ENCODE assay signal across 17 mouse cellular contexts in the genomic region with DNA sequence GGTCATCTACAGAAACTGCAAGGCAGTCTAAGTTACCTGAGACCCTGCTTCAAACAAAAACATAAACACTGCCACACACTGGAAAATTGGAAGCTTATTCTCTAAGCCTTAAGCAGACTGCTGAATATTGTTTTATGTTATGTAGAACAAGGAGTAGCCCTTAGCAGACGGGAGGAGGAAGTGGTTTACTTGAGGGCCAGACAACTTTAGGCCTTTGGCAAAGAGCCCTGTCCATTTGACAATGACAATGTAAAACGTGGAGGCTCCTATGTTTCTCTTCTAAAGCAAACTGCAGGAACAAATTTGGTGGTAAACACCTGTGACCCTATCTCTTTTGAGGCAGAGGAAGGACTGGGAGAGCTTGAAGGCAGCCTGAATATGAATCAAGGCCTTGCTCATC. TPM values are rescaled to one million over a fixed set of nuclear protein-coding genes. Genes with fewer than 3 reads are reported as not detected.
DNase-seq lines count a peak whose midpoint lies in the region; ATAC-seq and TF ChIP-seq lines count a peak whose summit lies in the region.
"Had no signal": no experiment of that assay in that cellular context is flagged by ENCODE, and none has a peak within 500 bp of the region (broad histone marks: within the 10 kb centered on the region; RNA-seq: fewer than 3 reads in every experiment).

No protein-coding gene starts in this region.

- no peak for DNase-seq in gastrocnemius, adult 2 months
- DNase-seq in gastrocnemius, postnatal 10 days, result no peak
- peak; percentile 35 for DNase-seq in kidney, adult 2 months
- no peak for DNase-seq in kidney, adult 18-20 months
- no peak for DNase-seq in lung, adult 2 months
- no peak for DNase-seq in right cerebral cortex, postnatal 4 days
- DNase-seq: cerebellum, postnatal 10 days; thymus, postnatal 4 days had no signal

- ATAC-seq in lung, embryonic 15.5 days (ENCODE audit: borderline replicate concordance, extremely low read depth, low FRiP score, low TSS enrichment), result no peak; the same call in 1 of the 2 replicates
- ATAC-seq in granulocyte monocyte progenitor cell, adult 5-6 weeks (replicated peaks; ENCODE audit: poor library complexity, severe bottlenecking), result 0 out of 2 replicates have a peak, but pooled peaks have one; percentile 35
- ATAC-seq: forebrain, embryonic 15.5 days; hindbrain, embryonic 16.5 days; midbrain, embryonic 15.5 days had no signal

- no peak overlapping the region for H3K9ac ChIP-seq in lung, embryonic 15.5 days
- H3K9ac ChIP-seq: forebrain, embryonic 15.5 days; liver, embryonic 15.5 days; midbrain, embryonic 15.5 days had no signal

- TF ChIP-seq CTCF in gastrocnemius, adult 2 months (IDR thresholded peaks at IDR 0.05), result no peak
- no peak for TF ChIP-seq CTCF in kidney, adult 2 months (conservative IDR thresholded peaks at IDR 0.05; ENCODE audit: insufficient read depth, insufficient read length, low read depth, low read length)
- TF ChIP-seq CTCF in lung, adult 2 months (IDR thresholded peaks at IDR 0.05; ENCODE audit: insufficient read depth, low read length), result no peak

- peak overlapping the region; percentile 6; the same call in 1 of the 2 replicates for H3K27ac ChIP-seq in gastrocnemius, adult 2 months
- H3K27ac ChIP-seq in kidney, adult 2 months (ENCODE audit: insufficient read depth, low read depth, low read length), result peak overlapping the region; percentile 70
- 0 out of 2 replicates have a peak overlapping the region, but pooled peaks have one; percentile 12 for H3K27ac ChIP-seq in lung, embryonic 15.5 days
- H3K27ac ChIP-seq: forebrain, embryonic 15.5 days; heart, embryonic 10.5 days; liver, embryonic 15.5 days; midbrain, embryonic 15.5 days had no signal

- intact Hi-C loops in gastrocnemius, adult 2 months (cut with DNase I), result no loop called here

- no peaks in the 10 kb centered on the region for H3K27me3 ChIP-seq in kidney, adult 2 months (replicated peaks; ENCODE audit: control insufficient read depth, insufficient read depth, low read length)
- H3K27me3 ChIP-seq in lung, embryonic 15.5 days, result no peaks in the 10 kb centered on the region
- H3K27me3 ChIP-seq: forebrain, embryonic 15.5 days; liver, embryonic 15.5 days; midbrain, embryonic 15.5 days; Patski had no signal

- TF ChIP-seq POLR2A in kidney, adult 2 months (IDR thresholded peaks at IDR 0.05; ENCODE audit: low read depth, low read length), result no peak
- no peak for TF ChIP-seq POLR2A in lung, adult 2 months (IDR thresholded peaks at IDR 0.05; ENCODE audit: borderline replicate concordance, extremely low read depth, low read depth, low read length)

- WGBS in kidney, adult 2 months, result 22% methylated on average over 2 of the region's 2 CpGs
- WGBS in lung, embryonic 15.5 days, result 14% methylated on average over 2 of the region's 2 CpGs
- 7% methylated on average over 2 of the region's 2 CpGs for WGBS in lung, adult 2 months

- no peaks in the 10 kb centered on the region for H3K9me3 ChIP-seq in lung, embryonic 15.5 days
- H3K9me3 ChIP-seq: forebrain, embryonic 15.5 days; heart, embryonic 10.5 days; liver, embryonic 15.5 days; midbrain, embryonic 15.5 days had no signal

- no peaks in the 10 kb centered on the region for H3K36me3 ChIP-seq in kidney, adult 2 months (ENCODE audit: control insufficient read depth, insufficient read depth, low read length)
- no peaks in the 10 kb centered on the region for H3K36me3 ChIP-seq in lung, embryonic 15.5 days
- H3K36me3 ChIP-seq: forebrain, embryonic 15.5 days; heart, embryonic 10.5 days; liver, embryonic 15.5 days; midbrain, embryonic 15.5 days had no signal

- H3K4me1 ChIP-seq in kidney, adult 2 months (ENCODE audit: control insufficient read depth, insufficient read depth, low read length), result peaks cover 21% of the 10 kb centered on the region
- peaks cover 17% of the 10 kb centered on the region for H3K4me1 ChIP-seq in lung, embryonic 15.5 days
- H3K4me1 ChIP-seq in lung, adult 2 months (ENCODE audit: control insufficient read depth, insufficient read depth, low read length), result peaks cover 17% of the 10 kb centered on the region
- H3K4me1 ChIP-seq: forebrain, embryonic 15.5 days; liver, embryonic 15.5 days; midbrain, embryonic 15.5 days had no signal

- no peak overlapping the region for H3K4me2 ChIP-seq in lung, embryonic 15.5 days
- H3K4me2 ChIP-seq: forebrain, embryonic 15.5 days; liver, embryonic 15.5 days; midbrain, embryonic 15.5 days had no signal

- no peak overlapping the region for H3K4me3 ChIP-seq in gastrocnemius, adult 2 months
- no peak overlapping the region for H3K4me3 ChIP-seq in kidney, adult 2 months (ENCODE audit: insufficient read depth, low read depth, low read length)
- H3K4me3 ChIP-seq in lung, embryonic 15.5 days, result no peak overlapping the region
- no peak overlapping the region for H3K4me3 ChIP-seq in lung, adult 2 months (replicated peaks; ENCODE audit: extremely low read depth, low read depth, low read length)
- H3K4me3 ChIP-seq: erythroblast, embryonic 14.5 days; forebrain, embryonic 15.5 days; heart, embryonic 10.5 days; liver, embryonic 15.5 days; midbrain, embryonic 15.5 days had no signal

RNA-seq across cellular contexts. Expression of a gene that starts 13.0 kb away (rescaled TPM):
- total RNA-seq in gastrocnemius, adult 2 months (2021), result 10 to 100 TPM; 32.5 to 49.8 TPM
- 10 to 100 TPM; 34.4 to 37.9 TPM for total RNA-seq in gastrocnemius, postnatal 10 days (2021)
- 20.4 and 22.7 TPM in 2 replicates for polyA plus RNA-seq in kidney, adult 2 months (2012; rRNA removed)
- polyA plus RNA-seq in lung, embryonic 15.5 days (2015; fragmentation: Nextera tagmentation; extraction: Ambion mirVana), result 71.3 and 72.0 TPM in 2 replicates
- 17.4 and 21.9 TPM in 2 replicates for polyA plus RNA-seq in lung, adult 2 months (2012; rRNA removed)
- 18.4 and 23.4 TPM in 2 replicates for total RNA-seq in granulocyte monocyte progenitor cell, adult 5-6 weeks (2014; fragmentation: Nextera tagmentation)
- 40.1 and 46.9 TPM in 2 replicates for total RNA-seq in granulocyte monocyte progenitor cell, adult 5-6 weeks (2017)

Comparison
In these comparisons a context has a peak if more than half of its experiments do, and no peak if none do; other contexts are left out.
1. H3K27ac ChIP-seq: peak in every context shown above with its lines; median percentile 70 in kidney, adult 2 months; 12 in lung, embryonic 15.5 days; 6 in gastrocnemius, adult 2 months.